Mouse (Mus musculus): ENCODE measurements around the gene Pla2r1.

Gene Pla2r1

GRCm38 (mm10) chr2:60552902-60553682, at the start of gene Pla2r1:
TSS of gene Pla2r1 (minus strand) at chr2:60553308.
- TF ChIP-seq GATA4 (IDR thresholded peaks at IDR 0.05; ENCODE audit: insufficient replicate concordance, low read length): no peak

GRCm38 (mm10) chr2:60601326-60601725, 48.2 kb upstream of the Pla2r1 start:
- no peak for TF ChIP-seq GATA4 (IDR thresholded peaks at IDR 0.05; ENCODE audit: insufficient replicate concordance, low read length)

GRCm38 (mm10) chr2:60600863-60601262, 47.8 kb upstream of the Pla2r1 start:
- no peak for TF ChIP-seq GATA4 (IDR thresholded peaks at IDR 0.05; ENCODE audit: insufficient replicate concordance, low read length)

- no peak for TF ChIP-seq GATA4 (IDR thresholded peaks at IDR 0.05; ENCODE audit: insufficient replicate concordance, low read length)
Measured at GRCm38 (mm10) chr2:60583416-60583815, 30.3 kb upstream of the Pla2r1 start.

- no peak for TF ChIP-seq GATA4 (IDR thresholded peaks at IDR 0.05; ENCODE audit: insufficient replicate concordance, low read length)
Measured at GRCm38 (mm10) chr2:60554561-60554960, 1.5 kb upstream of the Pla2r1 start.

- TF ChIP-seq GATA4 (IDR thresholded peaks at IDR 0.05; ENCODE audit: insufficient replicate concordance, low read length): no peak
Measured at GRCm38 (mm10) chr2:60552177-60552901, 769 bp downstream of the Pla2r1 start.

- peak; percentile 78; the same call in 1 of the 2 replicates for TF ChIP-seq GATA4 (IDR thresholded peaks at IDR 0.05; ENCODE audit: insufficient replicate concordance, low read length)
Measured at GRCm38 (mm10) chr2:60551673-60552072, 1.4 kb downstream of the Pla2r1 start.

GRCm38 (mm10) chr2:60550521-60550920, 2.6 kb downstream of the Pla2r1 start:
- TF ChIP-seq GATA4 (IDR thresholded peaks at IDR 0.05; ENCODE audit: insufficient replicate concordance, low read length): no peak

- no peak for TF ChIP-seq GATA4 (IDR thresholded peaks at IDR 0.05; ENCODE audit: insufficient replicate concordance, low read length)
Measured at GRCm38 (mm10) chr2:60549851-60550250, 3.3 kb downstream of the Pla2r1 start.

GRCm38 (mm10) chr2:60546082-60546481, 7.0 kb downstream of the Pla2r1 start:
- no peak for TF ChIP-seq GATA4 (IDR thresholded peaks at IDR 0.05; ENCODE audit: insufficient replicate concordance, low read length)

- no peak for TF ChIP-seq GATA4 (IDR thresholded peaks at IDR 0.05; ENCODE audit: insufficient replicate concordance, low read length)
Measured at GRCm38 (mm10) chr2:60544006-60544405, 9.1 kb downstream of the Pla2r1 start.

- TF ChIP-seq GATA4 (IDR thresholded peaks at IDR 0.05; ENCODE audit: insufficient replicate concordance, low read length): no peak
Measured at GRCm38 (mm10) chr2:60541745-60542144, 11.4 kb downstream of the Pla2r1 start.

GRCm38 (mm10) chr2:60540346-60540745, 12.8 kb downstream of the Pla2r1 start:
- TF ChIP-seq GATA4 (IDR thresholded peaks at IDR 0.05; ENCODE audit: insufficient replicate concordance, low read length): no peak

- TF ChIP-seq GATA4 (IDR thresholded peaks at IDR 0.05; ENCODE audit: insufficient replicate concordance, low read length): no peak
Measured at GRCm38 (mm10) chr2:60538710-60539109, 14.4 kb downstream of the Pla2r1 start.

GRCm38 (mm10) chr2:60538274-60538673, 14.8 kb downstream of the Pla2r1 start:
- no peak for TF ChIP-seq GATA4 (IDR thresholded peaks at IDR 0.05; ENCODE audit: insufficient replicate concordance, low read length)

GRCm38 (mm10) chr2:60534755-60535154, 18.4 kb downstream of the Pla2r1 start:
- TF ChIP-seq GATA4 (IDR thresholded peaks at IDR 0.05; ENCODE audit: insufficient replicate concordance, low read length): no peak
